8 mouse cellular contexts compared by ENCODE assay signal in genomic region chr16:45407645-45408400, GRCm38 (mm10). TPM values are rescaled to one million over a fixed set of nuclear protein-coding genes. Genes with fewer than 3 reads are reported as not detected.
DNase-seq lines count a peak whose midpoint lies in the region; ATAC-seq lines count a peak whose summit lies in the region.

No protein-coding gene starts in this region.

- no peaks in the 10 kb centered on the region for H3K4me1 ChIP-seq in heart, embryonic 14.5 days (ENCODE audit: control insufficient read depth in 2 of 2, insufficient read depth in 2 of 2, low read length in 2 of 2)
- peaks cover 14% of the 10 kb centered on the region for H3K4me1 ChIP-seq in hindbrain, embryonic 15.5 days (replicated peaks)
- H3K4me1 ChIP-seq in midbrain, embryonic 16.5 days (ENCODE audit: control insufficient read depth, insufficient read depth, low read length) = peaks cover 22% of the 10 kb centered on the region

- H3K27ac ChIP-seq in heart, embryonic 14.5 days (replicated peaks in 1 of 2; ENCODE audit: control insufficient read depth in 1 of 2, insufficient read depth in 1 of 2, low read depth in 2 of 2, low read length in 2 of 2) = peak overlapping the region in 1 of 2 experiments; percentile 60; a peak in 1 of 4 replicates
- H3K27ac ChIP-seq in hindbrain, embryonic 15.5 days (replicated peaks) = peak overlapping the region; percentile 93
- H3K27ac ChIP-seq in midbrain, embryonic 16.5 days (ENCODE audit: low read length) = peak overlapping the region; percentile 99

- peak overlapping the region; percentile 76 for H3K4me2 ChIP-seq in heart, embryonic 14.5 days (ENCODE audit: low read length)
- H3K4me2 ChIP-seq in hindbrain, embryonic 15.5 days = peak overlapping the region; percentile 62
- H3K4me2 ChIP-seq in midbrain, embryonic 16.5 days (ENCODE audit: low read length) = peak overlapping the region; percentile 65

- H3K27me3 ChIP-seq in heart, embryonic 14.5 days (ENCODE audit: control insufficient read depth, insufficient read depth, low read length) = no peaks in the 10 kb centered on the region
- no peaks in the 10 kb centered on the region for H3K27me3 ChIP-seq in hindbrain, embryonic 15.5 days
- H3K27me3 ChIP-seq in midbrain, embryonic 16.5 days (ENCODE audit: control insufficient read depth, insufficient read depth, low read depth, low read length) = no peaks in the 10 kb centered on the region

- H3K9me3 ChIP-seq in heart, embryonic 14.5 days (ENCODE audit: control insufficient read depth, low read length) = no peaks in the 10 kb centered on the region
- no peaks in the 10 kb centered on the region for H3K9me3 ChIP-seq in hindbrain, embryonic 15.5 days
- no peaks in the 10 kb centered on the region for H3K9me3 ChIP-seq in midbrain, embryonic 16.5 days (replicated peaks; ENCODE audit: control insufficient read depth, low read length, poor library complexity, severe bottlenecking)

- peak overlapping the region; percentile 63 for H3K9ac ChIP-seq in heart, embryonic 14.5 days (ENCODE audit: low read length)
- peak overlapping the region; percentile 72 for H3K9ac ChIP-seq in hindbrain, embryonic 15.5 days
- peak overlapping the region; percentile 96 for H3K9ac ChIP-seq in midbrain, embryonic 16.5 days (ENCODE audit: low read depth, low read length)

- ATAC-seq in heart, embryonic 14.5 days (ENCODE audit: insufficient number of reproducible peaks, insufficient read depth, low FRiP score, low read depth) = no peak
- no peak for ATAC-seq in hindbrain, embryonic 15.5 days (ENCODE audit: low FRiP score, low read depth)
- 0 out of 2 replicates have a peak, but pooled peaks have one; percentile 1 for ATAC-seq in midbrain, embryonic 16.5 days

- WGBS in heart, embryonic 14.5 days = 40% methylated on average over 9 of the region's 9 CpGs
- WGBS in hindbrain, embryonic 15.5 days = 23% methylated on average over 9 of the region's 9 CpGs
- WGBS in midbrain, embryonic 16.5 days = 12% methylated on average over 9 of the region's 9 CpGs

- no peaks in the 10 kb centered on the region for H3K36me3 ChIP-seq in heart, embryonic 14.5 days (ENCODE audit: control insufficient read depth, insufficient read depth, low read length)
- no peaks in the 10 kb centered on the region for H3K36me3 ChIP-seq in hindbrain, embryonic 15.5 days
- H3K36me3 ChIP-seq in midbrain, embryonic 16.5 days (ENCODE audit: control insufficient read depth, insufficient read depth, low read length) = 0 out of 2 replicates have a peak, but pooled peaks cover 1% of the 10 kb centered on the region

- peak overlapping the region; percentile 46 to 93; a peak in 3 of 4 replicates for H3K4me3 ChIP-seq in heart, embryonic 14.5 days (ENCODE audit: control insufficient read depth in 1 of 2, insufficient read depth in 1 of 2, low read depth in 1 of 2, low read length in 2 of 2)
- peak overlapping the region; percentile 54 for H3K4me3 ChIP-seq in hindbrain, embryonic 15.5 days
- peak overlapping the region; percentile 83 for H3K4me3 ChIP-seq in midbrain, embryonic 16.5 days (ENCODE audit: low read depth, low read length)

- no peak for DNase-seq in heart, adult 8-10 months (ENCODE audit: low spot score)
- DNase-seq in brain, adult 2 months (ENCODE audit: low read depth, low spot score) = peak; percentile 43
- DNase-seq in gastrocnemius, adult 8-10 months (ENCODE audit: low spot score in 2 of 2) = no peak
- no peak for DNase-seq in right cerebral cortex, postnatal 10 days (ENCODE audit: low spot score in 2 of 2)
- no peak for DNase-seq in spleen, postnatal 10 days (ENCODE audit: low spot score in 2 of 2)

RNA-seq across cellular contexts. Expression of gene Cd200, which starts 1.0 kb away (rescaled TPM):
- 21.5 and 27.6 TPM in 2 replicates for polyA plus RNA-seq in heart, embryonic 14.5 days (2014; fragmentation: Nextera tagmentation; extraction: Ambion mirVana)
- total RNA-seq in heart, adult 8-10 months (2022) = 10 to 100 TPM; 40.5 to 94.2 (median 53.1) TPM
- 340 and 346 TPM in 2 replicates for polyA plus RNA-seq in hindbrain, embryonic 15.5 days (2015; fragmentation: Nextera tagmentation; extraction: Ambion mirVana)
- polyA plus RNA-seq in midbrain, embryonic 16.5 days (2015; fragmentation: Nextera tagmentation; extraction: Ambion mirVana) = 411 and 438 TPM in 2 replicates
- 10 to 100 TPM; 10.7 to 28.3 (median 18.0) TPM for total RNA-seq in gastrocnemius, adult 8-10 months (2022)

Comparison
In these comparisons a context has a peak if more than half of its experiments do, and no peak if none do; other contexts are left out.
1. RNA of gene Cd200, which starts 1.0 kb away (polyA plus RNA-seq): 411 to 438 TPM in midbrain, embryonic 16.5 days and 340 to 346 TPM in hindbrain, embryonic 15.5 days; 21.5 to 27.6 TPM in heart, embryonic 14.5 days; every median in the first group is over 10 times any median in the second.
2. Peak in every context shown above with its lines, with median percentiles within 50 percentile points of each other: H3K4me2 ChIP-seq, H3K4me3 ChIP-seq and H3K9ac ChIP-seq.